Mouse (Mus musculus) ES-Bruce4 (cell line): ENCODE measurements around the gene Plcb4.

Source experiments
- CTCF ChIP-seq: IDR thresholded peaks from one replicate; pipeline ENCODE4 v1.8.1; 2011; ENCODE audit warnings: low read depth, low read length
- EP300 ChIP-seq: IDR thresholded peaks from 2 replicates; pipeline ENCODE4 v1.6.1; 2011; ENCODE audit warnings: low read depth, low read length; ENCODE audit not compliant: insufficient read depth

GRCm38 (mm10) chr2:135939933-135940332, 281.1 kb downstream of the Plcb4 start:
- TF ChIP-seq EP300, result no peak
- TF ChIP-seq CTCF, result no peak
